Mouse (Mus musculus): Measurements from ENCODE around the gene Slc27a3. TPM values are rescaled to one million over a fixed set of nuclear protein-coding genes. Genes with fewer than 3 reads are reported as not detected.

The Slc27a3 gene
- polyA plus RNA-seq (2014; fragmentation: Nextera tagmentation; extraction: Ambion mirVana): 5.7 and 6.2 TPM in 2 replicates

- H3K27ac ChIP-seq (ENCODE audit: low read depth, low read length): peak within 1 kb of the TSS; percentile 22
- H3K4me1 ChIP-seq (ENCODE audit: control insufficient read depth, insufficient read depth, low read length): peaks cover 21% of the 10 kb centered on the region
- peak within 1 kb of the TSS; percentile 93 for H3K4me2 ChIP-seq
- peak within 1 kb of the TSS; percentile 65 for H3K4me3 ChIP-seq (ENCODE audit: low read depth, low read length)
- peak within 1 kb of the TSS; percentile 78 for H3K9ac ChIP-seq (ENCODE audit: low read depth, low read length)
- peak; percentile 43 for ATAC-seq (replicated peaks; ENCODE audit: insufficient number of reproducible peaks, low FRiP score, low TSS enrichment)
- peaks cover 20% of the 10 kb centered on the region for H3K36me3 ChIP-seq (ENCODE audit: control insufficient read depth, insufficient read depth, low read length)
- H3K27me3 ChIP-seq (ENCODE audit: control insufficient read depth, insufficient read depth, low read length): peaks cover 5% of the 10 kb centered on the region; the same call in 1 of the 2 replicates
- WGBS (ENCODE audit: insufficient replicate concordance): 1% methylated on average over 55 of the region's 55 CpGs
- no peaks in the 10 kb centered on the region for H3K9me3 ChIP-seq (replicated peaks; ENCODE audit: control insufficient read depth, low read length)
These were observed at the start of gene Slc27a3 for GRCm38 (mm10) chr3:90389511-90390490. TSS of gene Slc27a3 (minus strand) at chr3:90389938.

GRCm38 (mm10) chr3:90437131-90437530 is 47.4 kb upstream of the Slc27a3 start:
- H3K9me3 ChIP-seq (replicated peaks; ENCODE audit: control insufficient read depth, low read length): no peaks in the 10 kb centered on the region
- no peaks in the 10 kb centered on the region for H3K27me3 ChIP-seq (ENCODE audit: control insufficient read depth, insufficient read depth, low read length)
- no peak overlapping the region for H3K9ac ChIP-seq (ENCODE audit: low read depth, low read length)
- H3K36me3 ChIP-seq (ENCODE audit: control insufficient read depth, insufficient read depth, low read length): no peaks in the 10 kb centered on the region
- WGBS (ENCODE audit: insufficient replicate concordance): 61% methylated on average over 4 of the region's 4 CpGs
- H3K27ac ChIP-seq (ENCODE audit: low read depth, low read length): no peak overlapping the region
- no peak overlapping the region for H3K4me2 ChIP-seq
- no peak overlapping the region for H3K4me3 ChIP-seq (ENCODE audit: low read depth, low read length)
- ATAC-seq (replicated peaks; ENCODE audit: insufficient number of reproducible peaks, low FRiP score, low TSS enrichment): no peak
- H3K4me1 ChIP-seq (ENCODE audit: control insufficient read depth, insufficient read depth, low read length): peaks cover 5% of the 10 kb centered on the region

DNA sequence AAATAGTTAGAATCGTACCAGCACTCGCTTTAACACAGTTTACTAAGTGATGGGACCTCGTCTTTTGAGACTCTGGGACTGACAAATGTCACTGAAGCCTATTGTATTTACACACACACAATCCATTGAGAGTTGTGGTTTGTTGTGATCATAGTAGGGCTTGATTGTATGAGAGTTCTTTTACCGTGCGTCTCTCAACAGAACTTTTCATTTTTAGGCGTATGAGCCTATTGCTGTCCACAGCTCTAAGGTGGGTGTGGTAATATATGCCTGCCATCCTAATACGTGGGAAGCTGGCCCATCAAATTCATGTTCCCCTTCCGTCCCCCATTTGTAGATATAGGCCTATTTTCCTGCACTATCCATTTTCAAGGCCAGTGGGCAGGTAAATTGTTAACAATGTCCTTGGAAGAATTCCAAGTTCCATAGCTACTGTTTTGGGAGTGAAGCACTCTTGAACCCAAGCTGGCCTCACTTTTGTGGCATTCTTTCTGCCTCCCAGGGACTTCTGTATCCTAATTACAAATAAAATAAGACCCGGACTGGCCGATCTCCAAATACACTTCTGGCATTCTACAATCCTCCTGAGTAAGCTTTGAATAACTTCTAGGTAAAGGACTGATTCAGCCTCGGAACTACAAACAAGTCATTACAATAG is 44.5 kb upstream of the Slc27a3 start:
- peak overlapping the region; percentile 76 for H3K4me3 ChIP-seq (ENCODE audit: low read depth, low read length)
- ATAC-seq (replicated peaks; ENCODE audit: insufficient number of reproducible peaks, low FRiP score, low TSS enrichment): no peak
- no peaks in the 10 kb centered on the region for H3K36me3 ChIP-seq (ENCODE audit: control insufficient read depth, insufficient read depth, low read length)
- peak overlapping the region; percentile 94 for H3K4me2 ChIP-seq
- no peaks in the 10 kb centered on the region for H3K27me3 ChIP-seq (ENCODE audit: control insufficient read depth, insufficient read depth, low read length)
- peak overlapping the region; percentile 97 for H3K27ac ChIP-seq (ENCODE audit: low read depth, low read length)
- H3K9me3 ChIP-seq (replicated peaks; ENCODE audit: control insufficient read depth, low read length): no peaks in the 10 kb centered on the region
- peaks cover 20% of the 10 kb centered on the region for H3K4me1 ChIP-seq (ENCODE audit: control insufficient read depth, insufficient read depth, low read length)
- H3K9ac ChIP-seq (ENCODE audit: low read depth, low read length): peak overlapping the region; percentile 62
- 57% methylated on average over 11 of the region's 11 CpGs for WGBS (ENCODE audit: insufficient replicate concordance)

DNA sequence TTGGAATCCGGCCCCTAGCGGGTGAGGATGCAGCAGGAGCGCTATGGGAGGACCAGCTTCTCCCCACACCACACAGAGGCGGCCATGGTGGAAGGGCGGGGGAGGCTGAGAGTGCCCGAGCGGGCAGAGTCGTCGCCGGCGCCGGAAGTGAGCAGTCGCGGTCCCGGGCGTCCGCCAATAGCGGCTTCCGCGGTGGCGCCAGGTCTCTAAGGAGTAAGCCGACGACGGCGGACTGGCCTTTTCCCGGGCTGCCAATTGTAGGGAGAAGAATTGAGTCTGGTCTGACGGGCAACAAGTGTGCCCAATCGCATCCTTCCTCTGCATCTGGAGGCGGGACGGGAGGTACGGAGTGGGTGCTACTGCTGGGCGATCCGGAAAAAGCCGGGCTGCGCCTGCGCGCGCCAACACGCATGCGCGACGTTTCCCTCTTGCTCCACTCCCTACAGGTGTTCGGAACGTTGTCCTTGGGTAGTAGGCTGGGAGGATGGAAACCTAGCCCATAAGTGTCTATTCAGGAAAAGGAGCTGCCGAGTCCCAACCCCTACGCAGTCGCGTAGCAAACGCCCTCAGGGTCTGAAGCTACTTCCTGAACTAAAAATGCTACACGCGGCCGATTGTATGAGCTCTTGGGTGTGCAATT is 43.8 kb upstream of the Slc27a3 start, which contains the start of gene Ints3:
Gene Ints3 (minus strand): TSS at position 242 of the 640 bp plus-strand sequence.
- peak within 1 kb of the TSS; percentile 97 for H3K9ac ChIP-seq (ENCODE audit: low read depth, low read length)
- peak; percentile 97 for ATAC-seq (replicated peaks; ENCODE audit: insufficient number of reproducible peaks, low FRiP score, low TSS enrichment)
- H3K4me2 ChIP-seq: peak within 1 kb of the TSS; percentile 94
- H3K27me3 ChIP-seq (ENCODE audit: control insufficient read depth, insufficient read depth, low read length): no peaks in the 10 kb centered on the region
- H3K4me3 ChIP-seq (ENCODE audit: low read depth, low read length): peak within 1 kb of the TSS; percentile 76
- WGBS (ENCODE audit: insufficient replicate concordance): under 1% methylated on average over 52 of the region's 52 CpGs
- H3K9me3 ChIP-seq (replicated peaks; ENCODE audit: control insufficient read depth, low read length): no peaks in the 10 kb centered on the region
- peaks cover 24% of the 10 kb centered on the region for H3K4me1 ChIP-seq (ENCODE audit: control insufficient read depth, insufficient read depth, low read length)
- no peaks in the 10 kb centered on the region for H3K36me3 ChIP-seq (ENCODE audit: control insufficient read depth, insufficient read depth, low read length)
- peak within 1 kb of the TSS; percentile 97 for H3K27ac ChIP-seq (ENCODE audit: low read depth, low read length)

GRCm38 (mm10) chr3:90432811-90433219 is 43.1 kb upstream of the Slc27a3 start:
- Histone ChIP-seq H3K4me1 (ENCODE audit: control insufficient read depth, insufficient read depth, low read length) (peaks cover 24% of the 10 kb centered on the region), H3K4me3 (ENCODE audit: low read depth, low read length) (peak overlapping the region; percentile 76), H3K27ac (ENCODE audit: low read depth, low read length) (peak overlapping the region; percentile 97), H3K9me3 (replicated peaks; ENCODE audit: control insufficient read depth, low read length) (no peaks in the 10 kb centered on the region), H3K4me2 (peak overlapping the region; percentile 94), H3K27me3 (ENCODE audit: control insufficient read depth, insufficient read depth, low read length) (no peaks in the 10 kb centered on the region), H3K9ac (ENCODE audit: low read depth, low read length) (peak overlapping the region; percentile 97), H3K36me3 (ENCODE audit: control insufficient read depth, insufficient read depth, low read length) (no peaks in the 10 kb centered on the region)
- WGBS (ENCODE audit: insufficient replicate concordance): 1% methylated on average over 12 of the region's 12 CpGs
- ATAC-seq (replicated peaks; ENCODE audit: insufficient number of reproducible peaks, low FRiP score, low TSS enrichment): peak; percentile 28; the same call in 1 of the 2 replicates

- Histone ChIP-seq H3K27me3 (ENCODE audit: control insufficient read depth, insufficient read depth, low read length) (no peaks in the 10 kb centered on the region), H3K9me3 (replicated peaks; ENCODE audit: control insufficient read depth, low read length) (no peaks in the 10 kb centered on the region), H3K9ac (ENCODE audit: low read depth, low read length) (peak overlapping the region; percentile 97), H3K4me1 (ENCODE audit: control insufficient read depth, insufficient read depth, low read length) (peaks cover 24% of the 10 kb centered on the region), H3K4me3 (ENCODE audit: low read depth, low read length) (peak overlapping the region; percentile 76), H3K27ac (ENCODE audit: low read depth, low read length) (no peak overlapping the region), H3K4me2 (peak overlapping the region; percentile 94), H3K36me3 (ENCODE audit: control insufficient read depth, insufficient read depth, low read length) (no peaks in the 10 kb centered on the region)
- no peak for ATAC-seq (replicated peaks; ENCODE audit: insufficient number of reproducible peaks, low FRiP score, low TSS enrichment)
- 21% methylated on average over 2 of the region's 2 CpGs for WGBS (ENCODE audit: insufficient replicate concordance)
These were observed 42.6 kb upstream of the Slc27a3 start for GRCm38 (mm10) chr3:90432348-90432747.

DNA sequence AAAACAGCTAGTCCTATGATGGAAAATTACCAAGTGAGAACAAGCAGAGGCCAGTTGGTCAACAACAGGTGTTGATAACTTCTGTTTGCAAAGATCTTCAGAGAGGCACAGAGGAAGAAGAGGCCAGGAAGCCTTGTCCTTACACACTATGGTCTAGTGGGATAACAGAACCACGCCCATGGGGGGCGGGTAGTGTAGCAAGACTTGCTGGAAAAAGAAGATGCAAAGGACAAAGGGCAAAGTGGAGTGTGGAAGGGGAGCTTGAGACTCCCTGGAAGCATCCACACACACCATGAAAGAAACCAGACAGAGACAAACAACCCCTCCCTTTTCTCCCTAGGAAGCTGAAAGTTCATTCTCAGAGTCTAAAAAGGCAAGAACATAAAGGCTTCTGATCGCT is 39.8 kb upstream of the Slc27a3 start:
- peak overlapping the region; percentile 57 for H3K27ac ChIP-seq (ENCODE audit: low read depth, low read length)
- peaks cover 24% of the 10 kb centered on the region for H3K4me1 ChIP-seq (ENCODE audit: control insufficient read depth, insufficient read depth, low read length)
- no peak overlapping the region for H3K9ac ChIP-seq (ENCODE audit: low read depth, low read length)
- H3K9me3 ChIP-seq (replicated peaks; ENCODE audit: control insufficient read depth, low read length): no peaks in the 10 kb centered on the region
- ATAC-seq (replicated peaks; ENCODE audit: insufficient number of reproducible peaks, low FRiP score, low TSS enrichment): no peak
- H3K27me3 ChIP-seq (ENCODE audit: control insufficient read depth, insufficient read depth, low read length): no peaks in the 10 kb centered on the region
- H3K36me3 ChIP-seq (ENCODE audit: control insufficient read depth, insufficient read depth, low read length): no peaks in the 10 kb centered on the region
- no peak overlapping the region for H3K4me3 ChIP-seq (ENCODE audit: low read depth, low read length)
- WGBS (ENCODE audit: insufficient replicate concordance): 83% methylated on average over 3 of the region's 3 CpGs
- H3K4me2 ChIP-seq: peak overlapping the region; percentile 38

DNA sequence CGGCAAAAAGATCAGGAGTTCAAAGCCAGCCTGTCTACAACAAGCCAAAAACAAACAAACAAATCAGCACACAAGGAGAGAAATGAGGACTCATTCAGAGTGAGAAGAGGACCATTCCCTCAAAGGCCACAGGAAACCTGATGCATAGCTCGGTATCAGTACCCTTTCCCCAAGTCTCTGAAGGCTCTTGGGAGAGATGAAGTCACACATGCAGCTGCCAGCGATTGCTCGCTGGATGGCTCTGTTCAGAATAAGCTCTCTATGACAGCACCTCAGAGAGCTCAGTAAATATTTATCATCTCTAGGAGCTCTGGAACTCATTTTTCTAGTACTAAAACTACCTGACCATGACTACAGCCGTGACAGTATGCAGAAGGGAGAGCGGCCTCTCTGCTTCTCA is 38.4 kb upstream of the Slc27a3 start:
- Histone ChIP-seq H3K4me1 (ENCODE audit: control insufficient read depth, insufficient read depth, low read length) (peaks cover 21% of the 10 kb centered on the region), H3K4me2 (no peak overlapping the region), H3K4me3 (ENCODE audit: low read depth, low read length) (no peak overlapping the region), H3K9ac (ENCODE audit: low read depth, low read length) (no peak overlapping the region), H3K27ac (ENCODE audit: low read depth, low read length) (no peak overlapping the region), H3K9me3 (replicated peaks; ENCODE audit: control insufficient read depth, low read length) (no peaks in the 10 kb centered on the region), H3K36me3 (ENCODE audit: control insufficient read depth, insufficient read depth, low read length) (peaks cover 5% of the 10 kb centered on the region; the same call in 1 of the 2 replicates), H3K27me3 (ENCODE audit: control insufficient read depth, insufficient read depth, low read length) (no peaks in the 10 kb centered on the region)
- ATAC-seq (replicated peaks; ENCODE audit: insufficient number of reproducible peaks, low FRiP score, low TSS enrichment): no peak
- 72% methylated on average over 6 of the region's 6 CpGs for WGBS (ENCODE audit: insufficient replicate concordance)

Data from heart, embryonic 11.5 days (tissue).